In the genomic region with DNA sequence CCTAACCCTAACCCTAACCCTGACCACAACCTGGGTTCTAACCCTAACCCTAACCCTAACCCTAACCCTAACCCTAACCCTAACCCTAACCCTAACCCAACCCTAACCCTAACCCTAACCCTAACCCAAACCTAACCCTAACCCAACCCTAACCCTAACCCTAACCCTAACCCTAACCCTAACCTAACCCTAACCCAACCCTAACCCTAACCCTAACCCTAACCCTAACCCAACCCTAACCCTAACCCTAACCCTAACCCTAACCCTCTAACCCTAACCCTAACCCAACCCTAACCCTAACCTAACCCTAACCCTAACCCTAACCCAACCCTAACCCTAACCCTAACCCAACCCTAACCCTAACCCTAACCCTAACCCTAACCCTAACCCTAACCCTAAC, we compare ENCODE assay signal across 8 mouse cellular contexts. TPM values are rescaled to one million over a fixed set of nuclear protein-coding genes. Genes with fewer than 3 reads are reported as not detected.
DNase-seq lines count a peak whose midpoint lies in the region; ATAC-seq lines count a peak whose summit lies in the region.
"Not testable (repeated sequence)": the region's sequence is repeated elsewhere in the genome, so short reads cannot be mapped to it uniquely, and the experiment has no call there.

No protein-coding gene starts in this region.

- H3K4me1 ChIP-seq in ES-E14 (ENCODE audit: control insufficient read depth in 2 of 2, insufficient read depth in 2 of 2, low read length in 2 of 2, poor library complexity in 1 of 2); embryonic facial prominence, embryonic 13.5 days; forebrain, embryonic 15.5 days; hindbrain, embryonic 13.5 days (replicated peaks); liver, embryonic 11.5 days (replicated peaks; ENCODE audit: control insufficient read depth, insufficient read depth, low read length); lung, embryonic 15.5 days; midbrain, embryonic 14.5 days (ENCODE audit: control insufficient read depth, insufficient read depth, low read length): not testable (repeated sequence)

- peak; percentile 87 for ATAC-seq in embryonic facial prominence, embryonic 13.5 days (ENCODE audit: insufficient number of reproducible peaks, insufficient read depth, low FRiP score, low TSS enrichment, low read depth)
- peak; percentile 69; the same call in 1 of the 2 replicates for ATAC-seq in forebrain, embryonic 15.5 days (replicated peaks)
- peak; percentile 68; the same call in 1 of the 2 replicates for ATAC-seq in hindbrain, embryonic 13.5 days (ENCODE audit: low FRiP score)
- peak; percentile 64 for ATAC-seq in liver, embryonic 11.5 days (replicated peaks; ENCODE audit: low FRiP score)
- peak; percentile 57; the same call in 1 of the 2 replicates for ATAC-seq in lung, embryonic 15.5 days (ENCODE audit: borderline replicate concordance, extremely low read depth, low FRiP score, low TSS enrichment)
- ATAC-seq in midbrain, embryonic 14.5 days (ENCODE audit: low FRiP score, low TSS enrichment) = peak; percentile 50; the same call in 1 of the 2 replicates
- peak; percentile 60 for ATAC-seq in neutrophil, adult 5-6 weeks (ENCODE audit: extremely low read depth, insufficient number of reproducible peaks, low FRiP score, poor library complexity, severe bottlenecking)

- H3K4me2 ChIP-seq in embryonic facial prominence, embryonic 13.5 days; forebrain, embryonic 15.5 days (replicated peaks); hindbrain, embryonic 13.5 days; liver, embryonic 11.5 days; lung, embryonic 15.5 days; midbrain, embryonic 14.5 days (ENCODE audit: low read length): not testable (repeated sequence)

- H3K9me3 ChIP-seq in ES-E14 (ENCODE audit: control insufficient read depth, insufficient read depth, low read depth, low read length) = peaks cover 20% of the 10 kb centered on the region
- not testable (repeated sequence) for H3K9me3 ChIP-seq in embryonic facial prominence, embryonic 13.5 days; forebrain, embryonic 15.5 days; hindbrain, embryonic 13.5 days; liver, embryonic 11.5 days (ENCODE audit: control insufficient read depth, low read length); lung, embryonic 15.5 days; midbrain, embryonic 14.5 days (ENCODE audit: control insufficient read depth, low read length)

- in situ Hi-C loops in ES-E14 (cut with MboI; ENCODE audit: low sequenced_read_pairs in 2 of 2, unreplicated experiment in 2 of 2) = not testable (repeated sequence)

- H3K27ac ChIP-seq in ES-E14 (ENCODE audit: insufficient read depth, low read depth, low read length, poor library complexity, severe bottlenecking); embryonic facial prominence, embryonic 13.5 days; forebrain, embryonic 15.5 days (replicated peaks); hindbrain, embryonic 13.5 days; liver, embryonic 11.5 days (ENCODE audit: low read depth, low read length); lung, embryonic 15.5 days; midbrain, embryonic 14.5 days (replicated peaks; ENCODE audit: low read depth, low read length): not testable (repeated sequence)

- not testable (repeated sequence) for H3K27me3 ChIP-seq in embryonic facial prominence, embryonic 13.5 days; forebrain, embryonic 15.5 days; hindbrain, embryonic 13.5 days; liver, embryonic 11.5 days (replicated peaks; ENCODE audit: control insufficient read depth, insufficient read depth, low read length); lung, embryonic 15.5 days; midbrain, embryonic 14.5 days (ENCODE audit: control insufficient read depth, insufficient read depth, low read length)

- peak; percentile 56 for DNase-seq in ES-E14 (ENCODE audit: low read depth, low spot score)
- DNase-seq in liver, embryonic 11.5 days (ENCODE audit: low spot score); midbrain, embryonic 14.5 days: not testable (repeated sequence)

- H3K36me3 ChIP-seq in ES-E14 (ENCODE audit: control insufficient read depth, insufficient read depth, low read length, poor library complexity, severe bottlenecking) = peaks cover 28% of the 10 kb centered on the region
- H3K36me3 ChIP-seq in embryonic facial prominence, embryonic 13.5 days; forebrain, embryonic 15.5 days; liver, embryonic 11.5 days (ENCODE audit: control insufficient read depth, insufficient read depth, low read length); lung, embryonic 15.5 days; midbrain, embryonic 14.5 days (ENCODE audit: control insufficient read depth, insufficient read depth, low read length): not testable (repeated sequence)
- peaks cover 10% of the 10 kb centered on the region; the same call in 1 of the 2 replicates for H3K36me3 ChIP-seq in hindbrain, embryonic 13.5 days

- not testable (repeated sequence) for H3K9ac ChIP-seq in ES-E14 (ENCODE audit: insufficient read depth, low read depth, low read length, poor library complexity, severe bottlenecking); embryonic facial prominence, embryonic 13.5 days; forebrain, embryonic 15.5 days (replicated peaks); hindbrain, embryonic 13.5 days; liver, embryonic 11.5 days (ENCODE audit: low read depth, low read length); lung, embryonic 15.5 days; midbrain, embryonic 14.5 days (replicated peaks; ENCODE audit: low read length)

- not testable (repeated sequence) for H3K4me3 ChIP-seq in ES-E14 (ENCODE audit: insufficient read depth in 1 of 2, low read depth in 1 of 2, low read length in 2 of 2, poor library complexity in 1 of 2, severe bottlenecking in 1 of 2); embryonic facial prominence, embryonic 13.5 days; forebrain, embryonic 15.5 days; hindbrain, embryonic 13.5 days; liver, embryonic 11.5 days (ENCODE audit: low read depth, low read length); lung, embryonic 15.5 days; midbrain, embryonic 14.5 days (replicated peaks; ENCODE audit: low read depth, low read length)

RNA-seq across cellular contexts. Expression of a gene that starts 21.1 kb away (rescaled TPM):
- 22.2 and 38.1 TPM in 2 replicates for total RNA-seq in ES-E14 (2012; rRNA removed)
- 19.0 and 19.7 TPM in 2 replicates for polyA plus RNA-seq in embryonic facial prominence, embryonic 13.5 days (2015; fragmentation: Nextera tagmentation; extraction: Ambion mirVana)
- 36.4 and 43.8 TPM in 2 replicates for polyA plus RNA-seq in forebrain, embryonic 15.5 days (2015; fragmentation: Nextera tagmentation; extraction: Ambion mirVana)
- 42.0 and 43.5 TPM in 2 replicates for polyA plus RNA-seq in hindbrain, embryonic 13.5 days (2015; fragmentation: Nextera tagmentation; extraction: Ambion mirVana)
- 15.0 and 17.6 TPM in 2 replicates for polyA plus RNA-seq in liver, embryonic 11.5 days (2014; fragmentation: Nextera tagmentation; extraction: Ambion mirVana)
- 17.9 and 18.7 TPM in 2 replicates for polyA plus RNA-seq in lung, embryonic 15.5 days (2015; fragmentation: Nextera tagmentation; extraction: Ambion mirVana)
- polyA plus RNA-seq in midbrain, embryonic 14.5 days (2014; fragmentation: Nextera tagmentation; extraction: Ambion mirVana) = 31.8 and 49.3 TPM in 2 replicates
- 1.4 and 4.1 TPM in 2 replicates for total RNA-seq in neutrophil, adult 5-6 weeks (2017)
